Mouse (Mus musculus) B cell, adult 2 months (primary cell): ENCODE measurements around the gene Cd8a.

Experiments used
- DNase-seq, 2 experiments: peaks; one replicate each; pipeline ENCODE4 v3.0.0; 2022

Cd8a gene

GRCm38 (mm10) chr6:71371085-71371605, 2.1 kb upstream of the Cd8a start:
- no peak for DNase-seq

- DNase-seq, result no peak
Observed at GRCm38 (mm10) chr6:71372041-71372720, 1.0 kb upstream of the Cd8a start.

GRCm38 (mm10) chr6:71374311-71374829, 1.1 kb downstream of the Cd8a start:
- no peak for DNase-seq

- DNase-seq, result no peak
Observed at GRCm38 (mm10) chr6:71374921-71375320, 1.7 kb downstream of the Cd8a start.

GRCm38 (mm10) chr6:71376711-71377110, 3.5 kb downstream of the Cd8a start:
- DNase-seq, result no peak

- DNase-seq, result no peak
Observed at GRCm38 (mm10) chr6:71381654-71382053, 8.4 kb downstream of the Cd8a start.

GRCm38 (mm10) chr6:71390496-71390895, 17.3 kb downstream of the Cd8a start:
- no peak for DNase-seq

- no peak for DNase-seq
Observed at GRCm38 (mm10) chr6:71396016-71396415, 22.8 kb downstream of the Cd8a start.

GRCm38 (mm10) chr6:71396761-71397160, 23.5 kb downstream of the Cd8a start:
- DNase-seq, result no peak

GRCm38 (mm10) chr6:71398829-71399609, 25.8 kb downstream of the Cd8a start:
- peak; percentile 25 to 39 for DNase-seq

GRCm38 (mm10) chr6:71414624-71415023, 41.4 kb downstream of the Cd8a start:
- DNase-seq, result no peak

GRCm38 (mm10) chr6:71415446-71415845, 42.2 kb downstream of the Cd8a start:
- DNase-seq, result no peak

- no peak for DNase-seq
Observed at GRCm38 (mm10) chr6:71418874-71419273, 45.6 kb downstream of the Cd8a start.

- DNase-seq, result no peak
Observed at GRCm38 (mm10) chr6:71420848-71421247, 47.6 kb downstream of the Cd8a start.

- no peak for DNase-seq
Observed at GRCm38 (mm10) chr6:71422162-71422561, 48.9 kb downstream of the Cd8a start.

GRCm38 (mm10) chr6:71423116-71423515, 49.9 kb downstream of the Cd8a start:
- peak; percentile 29 to 45 for DNase-seq

- DNase-seq, result no peak
Observed at GRCm38 (mm10) chr6:71425681-71426080, 52.5 kb downstream of the Cd8a start.

GRCm38 (mm10) chr6:71427996-71428725, 54.9 kb downstream of the Cd8a start:
- no peak for DNase-seq
